Mouse (Mus musculus): ENCODE measurements around the gene Acacb.

Gene Acacb

GRCm38 (mm10) chr5:114175596-114176171 lies 29.3 kb downstream of the Acacb start:
- DNase-seq (ENCODE audit: low spot score): peak; percentile 90

- DNase-seq (ENCODE audit: low spot score): no peak
These were observed 30.4 kb downstream of the Acacb start for GRCm38 (mm10) chr5:114176548-114177400.

DNA sequence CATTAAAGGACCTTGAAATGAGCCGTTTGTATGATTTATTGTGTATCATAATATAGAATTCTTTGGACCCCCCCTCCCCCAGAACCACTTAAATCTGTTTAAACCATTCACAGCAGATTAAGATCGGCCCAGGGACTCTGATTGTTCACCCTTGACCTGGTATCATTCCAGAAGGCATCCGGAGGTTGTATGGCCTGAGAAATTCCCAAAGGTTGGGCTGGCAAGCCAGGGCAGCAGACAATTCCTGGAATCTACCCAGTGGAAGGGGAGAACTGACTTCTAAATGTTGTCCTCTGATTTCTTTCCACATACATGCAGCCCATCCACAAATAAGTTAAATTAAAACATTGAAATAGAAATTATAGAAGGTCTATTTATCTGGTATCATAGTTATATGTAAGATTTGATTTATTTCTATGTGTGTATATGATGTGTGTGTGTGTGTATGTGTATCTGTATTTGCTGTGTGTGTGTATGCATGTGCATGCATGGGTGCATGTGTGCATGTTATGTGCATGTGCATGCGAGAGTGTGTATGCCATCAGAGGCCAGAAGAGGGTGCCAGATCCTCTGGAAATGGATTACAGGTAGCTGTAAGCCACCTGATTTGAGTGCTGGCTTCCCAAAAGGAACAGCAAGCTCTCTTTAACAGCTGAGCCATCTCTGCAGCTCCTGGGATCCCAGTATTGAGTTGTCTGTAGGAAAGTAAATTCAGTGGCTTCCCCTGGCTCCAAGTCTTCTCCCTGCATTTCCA lies 31.8 kb downstream of the Acacb start:
- DNase-seq (ENCODE audit: low spot score): no peak

DNA sequence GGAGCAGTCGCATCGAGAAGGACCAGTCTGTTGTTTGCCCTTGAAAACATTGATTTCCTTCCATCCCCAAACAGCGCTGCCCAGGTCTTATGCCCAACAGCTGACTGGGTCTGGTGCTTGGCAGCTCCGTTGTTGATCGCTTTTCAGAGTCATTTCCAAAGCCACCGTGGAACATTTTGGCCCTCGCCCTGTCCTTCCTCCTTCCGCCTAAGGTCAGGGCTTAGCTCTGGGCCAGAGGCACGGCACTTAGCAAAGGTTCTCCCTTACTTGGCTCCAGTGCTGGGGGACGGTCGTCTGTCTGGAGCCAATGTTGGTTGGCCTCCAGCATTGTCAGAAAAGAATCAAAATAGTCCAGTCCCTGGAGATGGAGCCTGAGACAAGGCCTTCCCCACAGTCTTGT lies 33.2 kb downstream of the Acacb start:
- DNase-seq (ENCODE audit: low spot score): no peak

- no peak for DNase-seq (ENCODE audit: low spot score)
These were observed 37.2 kb downstream of the Acacb start for GRCm38 (mm10) chr5:114183493-114183892.

DNA sequence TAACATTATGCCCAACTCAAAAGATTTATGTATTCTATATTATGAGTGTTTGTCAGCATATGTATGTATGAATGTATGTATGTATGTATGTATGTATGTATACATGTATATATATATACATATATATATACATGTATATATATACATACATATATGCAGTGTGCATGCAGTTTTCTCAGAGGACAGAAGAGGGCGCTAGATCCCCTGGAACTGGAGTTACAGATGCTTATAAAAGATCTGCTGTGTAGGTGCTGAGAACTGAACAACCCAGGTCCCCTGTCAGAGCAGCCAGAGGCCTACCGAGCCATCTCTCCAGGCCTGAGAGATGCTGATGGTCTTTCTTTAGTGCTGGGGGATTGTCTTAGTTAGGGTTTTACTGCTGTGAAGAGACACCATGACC lies 40.8 kb downstream of the Acacb start:
- no peak for DNase-seq (ENCODE audit: low spot score)

- no peak for DNase-seq (ENCODE audit: low spot score)
These were observed 42.6 kb downstream of the Acacb start for GRCm38 (mm10) chr5:114188900-114189464.

GRCm38 (mm10) chr5:114194161-114194560 lies 47.8 kb downstream of the Acacb start:
- no peak for DNase-seq (ENCODE audit: low spot score)

GRCm38 (mm10) chr5:114199116-114199777 lies 52.9 kb downstream of the Acacb start:
- DNase-seq (ENCODE audit: low spot score): no peak

- no peak for DNase-seq (ENCODE audit: low spot score)
These were observed 59.8 kb downstream of the Acacb start for GRCm38 (mm10) chr5:114206158-114206557.

- peak; percentile 54 for DNase-seq (ENCODE audit: low spot score)
These were observed 66.8 kb downstream of the Acacb start for GRCm38 (mm10) chr5:114213183-114213582.

GRCm38 (mm10) chr5:114218771-114219170 lies 72.4 kb downstream of the Acacb start:
- no peak for DNase-seq (ENCODE audit: low spot score)

DNA sequence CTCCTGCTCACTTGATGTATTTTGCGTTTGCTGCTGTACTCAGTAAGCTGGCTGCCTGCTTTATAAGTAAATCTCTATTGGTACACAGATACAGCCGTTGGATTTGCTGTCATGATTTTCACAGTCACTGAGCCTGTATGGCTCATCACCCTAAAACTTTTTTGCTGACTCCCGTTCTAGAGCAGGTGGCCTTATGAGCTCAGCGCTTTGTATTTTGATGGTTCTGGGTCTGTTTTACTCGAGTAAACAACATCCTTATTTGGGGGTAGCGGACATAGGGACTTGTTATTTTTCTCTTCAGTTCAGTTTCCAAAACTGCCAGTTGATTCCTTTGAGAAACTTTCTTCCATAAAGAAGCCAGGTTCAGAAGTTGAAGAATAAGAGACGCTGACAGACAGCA lies 79.7 kb downstream of the Acacb start:
- DNase-seq (ENCODE audit: low spot score): no peak

GRCm38 (mm10) chr5:114228901-114229300 lies 82.6 kb downstream of the Acacb start:
- DNase-seq (ENCODE audit: low spot score): no peak

- no peak for DNase-seq (ENCODE audit: low spot score)
These were observed 92.6 kb downstream of the Acacb start for GRCm38 (mm10) chr5:114238924-114239323.

DNA sequence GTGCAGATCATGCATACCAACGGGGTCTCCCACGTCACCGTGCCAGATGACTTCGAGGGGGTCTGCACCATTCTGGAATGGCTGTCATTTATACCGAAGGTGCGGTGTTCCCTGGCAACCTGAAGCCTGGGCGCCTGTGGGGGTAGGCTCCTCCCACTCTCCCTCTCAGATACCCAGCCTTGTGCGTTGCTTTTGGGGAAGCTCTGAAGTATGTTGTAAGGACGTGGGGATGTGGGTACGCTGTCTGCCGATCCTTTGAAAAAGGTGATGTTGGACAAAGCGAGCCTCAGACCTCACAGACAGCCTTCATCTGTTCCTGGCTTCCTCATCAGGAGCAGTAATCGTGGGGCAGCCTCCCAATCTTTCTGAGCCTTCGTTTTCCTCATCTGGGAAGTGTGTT lies 93.4 kb downstream of the Acacb start:
- DNase-seq (ENCODE audit: low spot score): no peak

- no peak for DNase-seq (ENCODE audit: low spot score)
These were observed 100.1 kb downstream of the Acacb start for GRCm38 (mm10) chr5:114246465-114246864.

DNA sequence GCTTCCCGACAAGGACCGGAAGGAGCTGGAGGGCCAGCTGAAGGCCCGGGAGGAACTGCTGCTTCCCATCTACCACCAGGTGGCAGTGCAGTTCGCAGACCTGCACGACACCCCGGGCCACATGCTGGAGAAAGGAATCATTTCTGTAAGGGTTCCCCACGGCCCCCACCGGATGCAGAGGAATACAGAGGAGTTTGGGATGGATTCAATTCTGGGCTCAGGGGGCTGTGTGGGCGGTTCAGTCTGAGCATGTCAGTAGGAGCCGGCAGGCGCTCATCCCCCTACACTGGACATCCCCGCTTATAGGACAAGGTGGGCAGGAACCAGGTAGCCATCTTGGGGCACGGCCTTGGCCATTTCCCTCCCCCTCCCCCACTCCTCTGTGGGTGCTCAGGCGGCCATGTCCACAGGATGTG lies 101.8 kb downstream of the Acacb start:
- DNase-seq (ENCODE audit: low spot score): peak; percentile 28

DNA sequence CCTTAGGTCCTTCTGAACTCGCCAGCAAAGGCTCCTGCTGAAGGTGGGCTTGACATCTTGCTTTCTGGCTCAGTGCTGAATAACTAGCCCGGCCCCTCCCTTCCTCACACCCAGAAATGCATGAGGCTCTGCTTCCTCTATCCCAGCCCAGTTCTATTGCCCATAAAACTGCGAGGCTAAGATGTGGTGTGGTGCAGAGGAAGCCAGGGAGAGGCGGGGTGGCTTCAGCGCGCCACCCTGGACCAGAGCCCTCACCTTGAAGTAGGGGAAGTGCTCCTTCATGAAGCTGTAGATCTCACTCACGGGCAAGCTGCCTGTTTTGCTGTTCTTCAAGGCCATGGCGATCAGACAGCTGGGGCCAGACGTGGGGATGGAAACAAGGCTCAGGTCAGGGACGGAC lies 113.2 kb downstream of the Acacb start:
- no peak for DNase-seq (ENCODE audit: low spot score)

GRCm38 (mm10) chr5:114261494-114261893 lies 115.2 kb downstream of the Acacb start:
- DNase-seq (ENCODE audit: low spot score): no peak

- no peak for DNase-seq (ENCODE audit: low spot score)
These were observed 117.7 kb downstream of the Acacb start for GRCm38 (mm10) chr5:114264030-114264459.

GRCm38 (mm10) chr5:114264791-114265190 lies 118.5 kb downstream of the Acacb start:
- DNase-seq (ENCODE audit: low spot score): no peak

Measured in c-Kit-positive CD71-positive TER-119-positive erythroid progenitor cells, embryonic 14.5 days (primary cell).